ENCODE assay signal across 13 mouse cellular contexts in the genomic region with DNA sequence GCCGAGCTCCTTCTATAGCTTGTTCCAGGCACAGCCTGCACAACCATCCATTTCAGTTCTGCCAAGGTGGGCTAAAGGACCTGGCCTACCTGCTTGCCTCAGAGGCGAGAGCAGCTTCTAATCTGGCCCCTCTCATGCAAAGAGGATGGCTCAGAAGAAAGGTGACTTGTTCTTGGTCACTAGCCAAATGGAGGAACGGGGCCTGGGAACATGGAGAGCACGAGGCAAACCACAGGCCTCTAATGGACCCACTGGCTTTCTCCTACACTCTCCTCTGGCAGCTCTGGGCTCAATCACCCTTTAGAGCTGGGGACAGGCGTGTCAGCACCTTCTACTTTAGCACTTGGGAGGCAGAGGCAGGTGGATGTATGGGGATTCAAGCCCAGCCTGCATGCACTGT. TPM values are rescaled to one million over a fixed set of nuclear protein-coding genes. Genes with fewer than 3 reads are reported as not detected.
DNase-seq lines count a peak whose midpoint lies in the region; ATAC-seq and TF ChIP-seq lines count a peak whose summit lies in the region.
"Had no signal": no experiment of that assay in that cellular context is flagged by ENCODE, and none has a peak within 500 bp of the region (broad histone marks: within the 10 kb centered on the region; RNA-seq: fewer than 3 reads in every experiment).

No protein-coding gene starts in this region.

- intact Hi-C loops in gastrocnemius, adult 2 months (cut with DNase I): no loop called here

- no peak overlapping the region for H3K4me3 ChIP-seq in gastrocnemius, adult 2 months
- H3K4me3 ChIP-seq in kidney, postnatal 0 days (replicated peaks; ENCODE audit: low read depth, low read length): no peak overlapping the region
- no peak overlapping the region for H3K4me3 ChIP-seq in hindbrain, postnatal 0 days (ENCODE audit: low read length)
- no peak overlapping the region for H3K4me3 ChIP-seq in neural tube, embryonic 12.5 days
- H3K4me3 ChIP-seq: liver, embryonic 12.5 days had no signal

- ATAC-seq in kidney, postnatal 0 days (replicated peaks; ENCODE audit: low FRiP score, low read depth): no peak
- no peak for ATAC-seq in hindbrain, postnatal 0 days
- ATAC-seq in neural tube, embryonic 12.5 days (ENCODE audit: low FRiP score, low read depth): no peak
- ATAC-seq in erythroblast, adult 5-6 weeks (replicated peaks; ENCODE audit: low FRiP score, poor library complexity, severe bottlenecking): no peak
- ATAC-seq: liver, embryonic 12.5 days had no signal

- H3K4me2 ChIP-seq in kidney, postnatal 0 days (ENCODE audit: low read length): no peak overlapping the region
- no peak overlapping the region for H3K4me2 ChIP-seq in hindbrain, postnatal 0 days (ENCODE audit: low read depth, low read length)
- peak overlapping the region; percentile 72; the same call in 1 of the 2 replicates for H3K4me2 ChIP-seq in neural tube, embryonic 12.5 days (replicated peaks)

- no peaks in the 10 kb centered on the region for H3K27me3 ChIP-seq in kidney, postnatal 0 days (ENCODE audit: insufficient read depth, low read length)
- no peaks in the 10 kb centered on the region for H3K27me3 ChIP-seq in hindbrain, postnatal 0 days (ENCODE audit: insufficient read depth, low read length)
- no peaks in the 10 kb centered on the region for H3K27me3 ChIP-seq in neural tube, embryonic 12.5 days (replicated peaks)
- H3K27me3 ChIP-seq: liver, embryonic 12.5 days; stomach, embryonic 15.5 days had no signal

- H3K27ac ChIP-seq in gastrocnemius, adult 2 months: peak overlapping the region; percentile 73
- H3K27ac ChIP-seq in kidney, postnatal 0 days: peak overlapping the region; percentile 85; the same call in 1 of the 2 replicates
- H3K27ac ChIP-seq in hindbrain, postnatal 0 days: no peak overlapping the region; the same call in 1 of the 2 replicates
- no peak overlapping the region for H3K27ac ChIP-seq in neural tube, embryonic 12.5 days

- H3K9ac ChIP-seq in kidney, postnatal 0 days (ENCODE audit: low read depth, low read length): no peak overlapping the region; the same call in 1 of the 2 replicates
- peak overlapping the region; percentile 38; the same call in 1 of the 2 replicates for H3K9ac ChIP-seq in hindbrain, postnatal 0 days (replicated peaks; ENCODE audit: low read length)
- peak overlapping the region; percentile 33; the same call in 1 of the 2 replicates for H3K9ac ChIP-seq in neural tube, embryonic 12.5 days
- H3K9ac ChIP-seq: stomach, embryonic 15.5 days had no signal

- H3K36me3 ChIP-seq in kidney, postnatal 0 days (ENCODE audit: insufficient read depth, low read length): no peaks in the 10 kb centered on the region
- peaks cover 3% of the 10 kb centered on the region; the same call in 1 of the 2 replicates for H3K36me3 ChIP-seq in hindbrain, postnatal 0 days (ENCODE audit: insufficient read depth, low read length)
- peaks cover 30% of the 10 kb centered on the region for H3K36me3 ChIP-seq in neural tube, embryonic 12.5 days
- H3K36me3 ChIP-seq: stomach, embryonic 15.5 days had no signal

- no peaks in the 10 kb centered on the region for H3K9me3 ChIP-seq in kidney, postnatal 0 days (replicated peaks; ENCODE audit: low read length)
- no peaks in the 10 kb centered on the region for H3K9me3 ChIP-seq in hindbrain, postnatal 0 days (ENCODE audit: low read length)
- no peaks in the 10 kb centered on the region for H3K9me3 ChIP-seq in neural tube, embryonic 12.5 days
- H3K9me3 ChIP-seq: liver, embryonic 12.5 days; stomach, embryonic 15.5 days had no signal

- DNase-seq in gastrocnemius, adult 2 months: no peak
- DNase-seq in gastrocnemius, adult 18-20 months (ENCODE audit: low spot score): no peak
- no peak for DNase-seq in kidney, postnatal 0 days (ENCODE audit: low spot score)
- no peak for DNase-seq in kidney, adult 11 months
- DNase-seq in hindbrain, postnatal 0 days (ENCODE audit: low spot score): no peak
- DNase-seq in cerebellum, postnatal 36 days: no peak
- DNase-seq: kidney, adult 2 months; lung, postnatal 4 days; thymus, postnatal 36 days had no signal

- WGBS in kidney, postnatal 0 days: 76% methylated on average over 5 of the region's 5 CpGs
- WGBS in hindbrain, postnatal 0 days: 62% methylated on average over 5 of the region's 5 CpGs
- WGBS in neural tube, embryonic 12.5 days: 77% methylated on average over 5 of the region's 5 CpGs

- no peak for TF ChIP-seq CTCF in gastrocnemius, adult 2 months (IDR thresholded peaks at IDR 0.05)
- no peak for TF ChIP-seq CTCF in kidney, postnatal 0 days (IDR thresholded peaks at IDR 0.05; ENCODE audit: low read depth)
- TF ChIP-seq CTCF in hindbrain, postnatal 0 days (IDR thresholded peaks at IDR 0.05; ENCODE audit: low read depth): no peak

- peaks cover 18% of the 10 kb centered on the region; the same call in 1 of the 2 replicates for H3K4me1 ChIP-seq in kidney, postnatal 0 days (replicated peaks; ENCODE audit: insufficient read depth, low read length)
- H3K4me1 ChIP-seq in hindbrain, postnatal 0 days (ENCODE audit: insufficient read depth, low read length): peaks cover 18% of the 10 kb centered on the region
- H3K4me1 ChIP-seq in neural tube, embryonic 12.5 days: peaks cover 43% of the 10 kb centered on the region

RNA-seq across cellular contexts. Expression of gene Limk1, which starts 13.4 kb away (rescaled TPM):
- total RNA-seq in gastrocnemius, adult 2 months (2021): 1 to 10 TPM; 1.5 to 2.2 TPM
- 1 to 10 TPM; 1.4 to 1.8 TPM for total RNA-seq in gastrocnemius, adult 18-20 months (2021)
- polyA plus RNA-seq in kidney, postnatal 0 days (2015; fragmentation: Nextera tagmentation; extraction: Ambion mirVana): 3.4 and 3.6 TPM in 2 replicates
- 89.7 and 90.6 TPM in 2 replicates for total RNA-seq in hindbrain, postnatal 0 days (2014; rRNA removed)
- polyA plus RNA-seq in hindbrain, postnatal 0 days (2015; fragmentation: Nextera tagmentation; extraction: Ambion mirVana): 19.7 and 20.4 TPM in 2 replicates
- polyA plus RNA-seq in neural tube, embryonic 12.5 days (2016; fragmentation: Nextera tagmentation; extraction: Ambion mirVana): 18.8 and 24.3 TPM in 2 replicates
- 0.19 and 2.1 TPM in 2 replicates for total RNA-seq in erythroblast, adult 5-6 weeks (2015; ENCODE audit: low replicate concordance)
- 2.1 and 3.6 TPM in 2 replicates for total RNA-seq in erythroblast, adult 5-6 weeks (2017; ENCODE audit: low replicate concordance)

RNA-seq across cellular contexts. Expression of gene Eif4h, which starts 35.7 kb away (rescaled TPM):
- total RNA-seq in gastrocnemius, adult 2 months (2021): 100 to 1,000 TPM in 1 of 2 experiments, 10 to 100 TPM in 1; 92.2 to 105 TPM
- 10 to 100 TPM; 84.8 to 94.1 TPM for total RNA-seq in gastrocnemius, adult 18-20 months (2021)
- 327 and 365 TPM in 2 replicates for polyA plus RNA-seq in kidney, postnatal 0 days (2015; fragmentation: Nextera tagmentation; extraction: Ambion mirVana)
- total RNA-seq in hindbrain, postnatal 0 days (2014; rRNA removed): 472 and 489 TPM in 2 replicates
- polyA plus RNA-seq in hindbrain, postnatal 0 days (2015; fragmentation: Nextera tagmentation; extraction: Ambion mirVana): 298 and 304 TPM in 2 replicates
- polyA plus RNA-seq in neural tube, embryonic 12.5 days (2016; fragmentation: Nextera tagmentation; extraction: Ambion mirVana): 421 and 426 TPM in 2 replicates
- total RNA-seq in erythroblast, adult 5-6 weeks (2015; ENCODE audit: low replicate concordance): 63.7 and 79.4 TPM in 2 replicates
- 93.5 and 98.1 TPM in 2 replicates for total RNA-seq in erythroblast, adult 5-6 weeks (2017; ENCODE audit: low replicate concordance)

Comparison
In these comparisons a context has a peak if more than half of its experiments do, and no peak if none do; other contexts are left out.
1. H3K27ac ChIP-seq: peak in gastrocnemius, adult 2 months (single experiment) and kidney, postnatal 0 days (single experiment); none in hindbrain, postnatal 0 days (single experiment) and neural tube, embryonic 12.5 days (single experiment).
2. RNA of gene Limk1, which starts 13.4 kb away (total RNA-seq): 89.7 to 90.6 TPM in hindbrain, postnatal 0 days; 1.5 to 2.2 TPM in gastrocnemius, adult 2 months, 0.19 to 3.6 TPM in erythroblast, adult 5-6 weeks and 1.4 to 1.8 TPM in gastrocnemius, adult 18-20 months; every median in the first group is over 10 times any median in the second.